Mouse (Mus musculus) forebrain, embryonic 16.5 days (tissue): ENCODE data around the gene Pnrc2. TPM values are rescaled to one million over a fixed set of nuclear protein-coding genes. Genes with fewer than 3 reads are reported as not detected.

Experiments
- ATAC-seq: fragments of 200-750 bp; cut with Nextera tagmentation; 2 replicates; pipeline ENCODE4 v1.8.0; 2017; ENCODE audit warnings: mild to moderate bottlenecking, moderate library complexity
- H3K27ac ChIP-seq: fragments of 300-500 bp; sonication (generic); 2 replicates; pipeline ENCODE4 v1.5.1; 2014; ENCODE audit warnings: low read length, control low read depth
- H3K27me3 ChIP-seq: fragments of 300-500 bp; sonication (generic); replicated peaks from 2 replicates; pipeline ENCODE4 v1.6.1; 2014; ENCODE audit warnings: low read length; ENCODE audit not compliant: control insufficient read depth, insufficient read depth
- H3K36me3 ChIP-seq: fragments of 300-500 bp; sonication (generic); 2 replicates; pipeline ENCODE4 v1.6.1; 2014; ENCODE audit not compliant: control insufficient read depth, insufficient read depth
- H3K4me1 ChIP-seq: fragments of 300-500 bp; sonication (generic); replicated peaks from 2 replicates; pipeline ENCODE4 v1.6.1; 2014; ENCODE audit warnings: low read length; ENCODE audit not compliant: control insufficient read depth, insufficient read depth
- H3K4me2 ChIP-seq: fragments of 300-500 bp; sonication (generic); 2 replicates; pipeline ENCODE4 v1.6.1; 2014; ENCODE audit warnings: mild to moderate bottlenecking, low read length, control low read depth
- H3K4me3 ChIP-seq: fragments of 300-500 bp; sonication (generic); replicated peaks from 2 replicates; pipeline ENCODE4 v1.5.1; 2014; ENCODE audit warnings: mild to moderate bottlenecking, low read length, control low read depth
- H3K9ac ChIP-seq: fragments of 300-500 bp; sonication (generic); replicated peaks from 2 replicates; pipeline ENCODE4 v1.6.1; 2014; ENCODE audit warnings: low read depth, low read length, control low read depth
- H3K9me3 ChIP-seq: fragments of 300-500 bp; sonication (generic); 2 replicates; pipeline ENCODE4 v1.6.1; 2016; ENCODE audit warnings: low read length; ENCODE audit not compliant: control insufficient read depth
- WGBS: fragments of 180-500 bp; shearing (Covaris S2); extraction: QIAGEN DNeasy Blood & Tissue Kit; methylation state at CpG from one replicate; pipeline ENCODE4 v1.1.7; 2014; 5-methylcytosine and 5-hydroxymethylcytosine counted together
- polyA plus RNA-seq: library from polyadenylated mRNA; unstranded; fragments of >200 nt; fragmentation: Nextera tagmentation; extraction: Ambion mirVana; gene quantifications from 2 replicates; pipeline ENCODE4 v1.2.1, GENCODE M21; 2015

The Pnrc2 gene
- polyA plus RNA-seq, 1 experiment from 2014 or later = 120 TPM

- Histone ChIP-seq H3K27ac (no peak overlapping the region), H3K9me3 (no peaks in the 10 kb centered on the region), H3K4me3 (no peak overlapping the region), H3K9ac (no peak overlapping the region), H3K36me3 (no peaks in the 10 kb centered on the region), H3K4me1 (peaks cover 4% of the 10 kb centered on the region; the same call in 1 of the 2 replicates), H3K27me3 (no peaks in the 10 kb centered on the region), H3K4me2 (no peak overlapping the region)
- ATAC-seq = no peak
- 41% methylated on average over 3 of the region's 3 CpGs for WGBS
Observed at GRCm38 (mm10) chr4:135912164-135912563, 38.5 kb upstream of the Pnrc2 start.

GRCm38 (mm10) chr4:135911531-135911930 lies 37.9 kb upstream of the Pnrc2 start:
- no peaks in the 10 kb centered on the region for H3K27me3 ChIP-seq
- no peak for ATAC-seq
- H3K4me2 ChIP-seq = no peak overlapping the region
- peaks cover 4% of the 10 kb centered on the region; the same call in 1 of the 2 replicates for H3K4me1 ChIP-seq
- no peak overlapping the region for H3K27ac ChIP-seq
- WGBS = 72% methylated on average over 7 of the region's 7 CpGs
- H3K9ac ChIP-seq = no peak overlapping the region
- H3K36me3 ChIP-seq = no peaks in the 10 kb centered on the region
- H3K9me3 ChIP-seq = no peaks in the 10 kb centered on the region
- no peak overlapping the region for H3K4me3 ChIP-seq

- Histone ChIP-seq H3K4me2 (no peak overlapping the region), H3K27ac (no peak overlapping the region), H3K36me3 (no peaks in the 10 kb centered on the region), H3K9me3 (no peaks in the 10 kb centered on the region), H3K9ac (no peak overlapping the region), H3K27me3 (no peaks in the 10 kb centered on the region), H3K4me3 (no peak overlapping the region), H3K4me1 (peaks cover 4% of the 10 kb centered on the region; the same call in 1 of the 2 replicates)
- no peak for ATAC-seq
- WGBS = 79% methylated on average over 13 of the region's 13 CpGs
Observed at GRCm38 (mm10) chr4:135909326-135910066, 35.8 kb upstream of the Pnrc2 start.

GRCm38 (mm10) chr4:135906633-135907032 lies 33.0 kb upstream of the Pnrc2 start:
- H3K27ac ChIP-seq = no peak overlapping the region
- no peak overlapping the region for H3K4me3 ChIP-seq
- no peak overlapping the region for H3K9ac ChIP-seq
- H3K36me3 ChIP-seq = no peaks in the 10 kb centered on the region
- no peaks in the 10 kb centered on the region for H3K9me3 ChIP-seq
- no peak overlapping the region for H3K4me2 ChIP-seq
- 83% methylated on average over 3 of the region's 3 CpGs for WGBS
- ATAC-seq = no peak
- no peaks in the 10 kb centered on the region for H3K27me3 ChIP-seq
- H3K4me1 ChIP-seq = no peaks in the 10 kb centered on the region

- H3K27ac ChIP-seq = no peak overlapping the region
- no peaks in the 10 kb centered on the region for H3K4me1 ChIP-seq
- no peaks in the 10 kb centered on the region for H3K27me3 ChIP-seq
- no peak overlapping the region for H3K9ac ChIP-seq
- no peaks in the 10 kb centered on the region for H3K9me3 ChIP-seq
- no peak overlapping the region for H3K4me2 ChIP-seq
- WGBS = 65% methylated on average over 1 of the region's 1 CpGs
- no peaks in the 10 kb centered on the region for H3K36me3 ChIP-seq
- no peak overlapping the region for H3K4me3 ChIP-seq
- ATAC-seq = no peak
Observed at GRCm38 (mm10) chr4:135904810-135905209, 31.2 kb upstream of the Pnrc2 start.

GRCm38 (mm10) chr4:135902606-135903242 lies 29.1 kb upstream of the Pnrc2 start:
- Histone ChIP-seq H3K9ac (no peak overlapping the region), H3K4me3 (no peak overlapping the region), H3K36me3 (no peaks in the 10 kb centered on the region), H3K9me3 (no peaks in the 10 kb centered on the region), H3K4me1 (no peaks in the 10 kb centered on the region), H3K27ac (no peak overlapping the region), H3K4me2 (no peak overlapping the region), H3K27me3 (no peaks in the 10 kb centered on the region)
- WGBS = 89% methylated on average over 4 of the region's 4 CpGs
- ATAC-seq = no peak

- Histone ChIP-seq H3K9me3 (no peaks in the 10 kb centered on the region), H3K4me1 (no peaks in the 10 kb centered on the region), H3K27ac (no peak overlapping the region), H3K4me2 (no peak overlapping the region), H3K4me3 (no peak overlapping the region), H3K27me3 (no peaks in the 10 kb centered on the region), H3K36me3 (no peaks in the 10 kb centered on the region), H3K9ac (no peak overlapping the region)
- ATAC-seq = no peak
- 89% methylated on average over 5 of the region's 5 CpGs for WGBS
Observed at GRCm38 (mm10) chr4:135900008-135900407, 26.4 kb upstream of the Pnrc2 start.

- 87% methylated on average over 7 of the region's 7 CpGs for WGBS
- Histone ChIP-seq H3K9ac (no peak overlapping the region), H3K27me3 (no peaks in the 10 kb centered on the region), H3K4me2 (no peak overlapping the region), H3K9me3 (no peaks in the 10 kb centered on the region), H3K4me1 (no peaks in the 10 kb centered on the region), H3K27ac (no peak overlapping the region), H3K4me3 (no peak overlapping the region), H3K36me3 (no peaks in the 10 kb centered on the region)
- ATAC-seq = no peak
Observed at GRCm38 (mm10) chr4:135899050-135899448, 25.4 kb upstream of the Pnrc2 start.

- Histone ChIP-seq H3K9me3 (no peaks in the 10 kb centered on the region), H3K36me3 (no peaks in the 10 kb centered on the region), H3K27me3 (no peaks in the 10 kb centered on the region), H3K4me3 (no peak overlapping the region), H3K9ac (no peak overlapping the region), H3K4me2 (no peak overlapping the region), H3K4me1 (no peaks in the 10 kb centered on the region), H3K27ac (no peak overlapping the region)
- WGBS = 82% methylated on average over 8 of the region's 9 CpGs
- ATAC-seq = no peak
Observed at GRCm38 (mm10) chr4:135898380-135899049, 24.9 kb upstream of the Pnrc2 start.
